Mouse (Mus musculus): Measurements from ENCODE around the gene Actg1. TPM values are rescaled to one million over a fixed set of nuclear protein-coding genes. Genes with fewer than 3 reads are reported as not detected.
"Not testable (repeated sequence)": the region's sequence is repeated elsewhere in the genome, so short reads cannot be mapped to it uniquely, and the experiment has no call there.

Actg1 gene
- total RNA-seq, 2 experiments from 2014 or later = 949 to 1,134 TPM

DNA sequence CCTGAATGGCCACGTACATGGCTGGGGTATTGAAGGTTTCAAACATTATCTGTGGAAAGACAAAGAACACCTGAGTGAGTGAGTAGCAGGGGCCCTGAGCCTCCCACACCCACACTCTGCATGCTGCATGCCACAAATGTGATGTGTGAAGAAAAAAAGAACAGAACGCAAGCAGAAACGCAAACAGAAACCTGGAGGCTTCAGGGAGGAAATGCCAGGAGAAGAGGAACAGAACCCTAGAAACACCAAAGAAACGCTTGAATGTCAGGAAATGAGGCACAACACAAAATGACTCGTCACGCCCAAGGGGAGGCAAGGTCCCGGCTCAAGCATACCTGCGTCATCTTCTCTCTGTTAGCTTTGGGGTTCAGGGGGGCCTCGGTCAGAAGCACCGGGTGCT, 1.0 kb downstream of the Actg1 start:
- DNase-seq (ENCODE audit: low spot score in 2 of 2) = no peak

DNA sequence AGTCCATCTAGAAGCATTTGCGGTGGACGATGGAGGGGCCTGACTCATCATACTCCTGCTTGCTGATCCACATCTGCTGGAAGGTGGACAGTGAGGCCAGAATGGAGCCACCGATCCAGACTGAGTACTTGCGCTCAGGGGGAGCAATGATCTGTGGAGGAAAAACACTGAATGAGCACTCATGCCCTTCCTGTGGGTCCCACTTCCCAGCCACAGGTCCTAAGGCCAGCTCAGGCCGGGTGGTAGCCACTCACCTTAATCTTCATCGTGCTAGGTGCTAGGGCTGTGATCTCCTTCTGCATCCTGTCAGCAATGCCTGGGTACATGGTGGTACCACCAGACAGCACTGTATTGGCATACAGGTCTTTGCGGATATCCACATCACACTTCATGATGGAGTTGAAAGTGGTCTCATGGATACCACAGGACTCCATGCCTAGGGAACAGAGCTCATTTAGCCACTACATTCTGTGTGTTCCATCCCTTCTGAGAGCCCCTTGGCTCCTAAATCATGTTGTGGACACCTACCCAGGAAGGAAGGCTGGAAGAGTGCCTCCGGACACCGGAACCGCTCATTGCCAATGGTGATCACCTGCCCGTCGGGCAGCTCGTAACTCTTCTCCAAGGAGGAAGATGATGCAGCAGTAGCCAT, 1.8 kb downstream of the Actg1 start:
- DNase-seq (ENCODE audit: low spot score in 2 of 2) = not testable (repeated sequence)

DNA sequence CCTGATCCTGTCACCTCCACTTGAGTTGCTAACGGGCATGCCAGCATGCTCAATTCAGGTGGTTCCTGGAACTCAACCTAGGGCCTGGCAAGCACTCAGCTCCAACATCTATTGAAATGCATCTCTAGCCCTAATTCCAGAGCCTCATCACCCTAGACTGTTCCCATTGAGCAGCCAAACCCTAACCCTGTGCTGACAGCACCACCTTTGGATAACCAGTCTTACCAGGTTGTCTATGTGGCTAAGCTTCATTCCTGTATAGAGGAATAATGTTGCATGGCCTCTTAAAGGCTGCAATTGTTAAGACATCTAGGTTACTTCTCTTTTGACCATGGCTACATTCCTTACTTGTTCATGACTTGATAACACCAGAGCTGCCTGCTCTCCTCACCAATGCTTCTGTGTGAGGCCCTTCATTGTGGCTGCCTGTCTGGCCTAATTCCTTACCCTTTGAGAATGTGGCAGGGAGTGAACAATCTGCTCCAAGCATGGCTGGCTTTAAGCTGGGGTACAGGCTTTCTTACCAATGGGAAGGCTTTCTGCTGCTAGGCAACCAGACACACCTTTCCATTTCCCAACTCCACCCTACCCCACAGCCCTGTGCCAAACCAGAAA, 3.2 kb downstream of the Actg1 start:
- peak in 1 of 2 experiments; percentile 3 for DNase-seq (ENCODE audit: low spot score in 2 of 2)

- no peak for DNase-seq (ENCODE audit: low spot score in 2 of 2)
Observed at GRCm38 (mm10) chr11:120344310-120344920, 3.9 kb downstream of the Actg1 start.

DNA sequence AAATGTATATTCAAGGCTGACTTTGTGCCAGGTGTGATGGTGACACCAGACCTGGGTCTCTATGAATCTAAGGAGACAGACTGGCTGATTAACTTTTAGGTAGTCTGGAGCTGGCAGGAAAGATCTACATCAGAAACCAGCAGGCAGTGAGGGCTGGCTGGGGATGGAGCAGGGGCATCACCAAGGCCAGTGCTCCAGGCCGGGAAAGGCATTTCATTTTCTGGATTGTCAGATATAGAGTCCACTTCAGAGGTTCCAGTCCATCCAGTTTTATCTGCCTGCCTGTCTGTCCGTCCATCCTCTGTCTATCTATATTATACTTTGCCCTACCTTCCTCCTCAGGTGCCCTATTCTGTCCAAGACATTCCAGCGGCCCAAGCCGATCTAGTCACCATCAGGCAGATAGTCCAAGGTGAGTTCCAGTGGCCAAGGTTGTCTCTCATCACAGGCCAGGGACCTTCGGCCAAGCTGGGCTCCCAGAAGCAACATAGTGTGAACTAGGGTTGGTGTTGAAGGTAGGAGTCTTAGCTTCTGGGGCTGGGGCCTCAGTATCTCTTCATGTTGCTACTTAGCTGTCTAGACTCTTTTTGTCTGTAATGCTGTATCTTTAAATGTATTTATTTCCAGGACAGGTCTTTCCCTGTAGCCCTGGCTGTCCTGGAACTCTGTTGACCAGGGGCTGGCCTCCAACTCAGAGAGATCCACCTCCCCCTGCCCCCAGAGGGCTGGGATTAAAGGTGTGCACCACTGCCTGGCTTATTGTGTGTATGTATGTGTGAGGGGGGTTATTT, 4.6 kb downstream of the Actg1 start:
- no peak for DNase-seq (ENCODE audit: low spot score in 2 of 2)

- no peak for DNase-seq (ENCODE audit: low spot score in 2 of 2)
Observed at GRCm38 (mm10) chr11:120342656-120343160, 5.6 kb downstream of the Actg1 start.

DNA sequence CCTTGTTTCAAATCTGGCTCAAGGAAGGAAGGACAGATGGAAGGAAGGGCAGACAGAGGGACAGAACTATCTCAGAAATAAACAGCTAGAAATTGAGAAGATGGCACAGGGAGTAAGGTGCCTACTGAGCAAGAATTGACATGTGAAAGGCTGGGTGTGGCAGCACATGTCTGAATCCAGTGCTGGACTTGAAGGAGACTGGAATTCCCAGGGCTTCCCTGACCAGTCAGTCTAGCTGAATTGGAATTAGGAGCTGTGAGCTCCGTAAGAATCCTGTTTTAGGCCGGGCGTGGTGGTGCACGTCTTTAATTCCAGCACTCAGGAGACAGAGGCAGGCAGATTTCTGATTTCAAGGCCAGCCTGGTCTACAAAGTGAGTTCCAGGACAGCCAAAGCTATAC, 6.7 kb downstream of the Actg1 start:
- DNase-seq (ENCODE audit: low spot score in 2 of 2) = no peak

DNA sequence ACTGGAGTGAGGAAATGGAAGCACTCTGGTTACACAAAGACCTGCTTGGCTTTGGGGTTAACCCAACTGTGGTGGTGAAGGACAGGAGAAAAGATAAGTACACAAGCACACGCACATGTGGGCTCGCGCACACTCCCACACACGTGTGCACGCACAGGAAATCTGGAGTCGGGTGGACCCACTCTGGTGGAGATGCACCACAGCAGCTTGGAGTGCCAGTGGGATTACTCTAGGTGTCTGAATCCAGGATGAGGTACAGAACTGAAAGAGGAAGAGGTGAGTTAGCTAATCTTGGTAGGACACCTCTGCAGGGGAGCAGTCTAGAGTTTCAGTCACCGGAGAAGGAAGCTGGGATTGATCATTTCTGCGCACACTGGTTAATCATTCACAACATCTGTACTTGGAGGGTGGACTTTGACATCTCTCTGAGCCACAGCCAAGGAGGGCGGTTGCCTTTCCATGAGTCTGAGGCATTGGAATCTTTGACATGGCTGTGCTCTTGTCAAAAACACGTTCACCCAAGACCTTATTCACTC, 8.3 kb downstream of the Actg1 start:
- no peak for DNase-seq (ENCODE audit: low spot score in 2 of 2)

- DNase-seq (ENCODE audit: low spot score in 2 of 2) = no peak
Observed at GRCm38 (mm10) chr11:120338786-120339185, 9.6 kb downstream of the Actg1 start.

DNA sequence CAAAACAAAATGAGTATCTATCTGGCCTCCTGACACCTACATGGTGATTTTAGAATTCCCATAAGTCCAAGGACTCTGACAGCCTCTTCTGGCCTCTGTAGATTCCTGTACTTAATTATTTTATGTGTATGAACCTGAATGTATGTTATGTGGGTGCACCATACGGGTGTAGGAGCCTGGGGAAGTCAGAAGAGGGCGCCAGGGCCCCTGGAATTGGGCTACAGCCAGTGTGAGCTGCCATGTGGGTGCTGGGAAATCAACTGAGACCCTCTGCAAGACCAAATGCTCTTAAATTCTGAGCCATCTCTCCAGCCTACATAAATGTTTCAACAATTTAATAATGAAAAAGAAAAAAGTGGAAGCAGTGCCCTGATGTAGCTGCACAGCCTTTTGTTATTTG, 10.9 kb downstream of the Actg1 start:
- no peak for DNase-seq (ENCODE audit: low spot score in 2 of 2)

DNA sequence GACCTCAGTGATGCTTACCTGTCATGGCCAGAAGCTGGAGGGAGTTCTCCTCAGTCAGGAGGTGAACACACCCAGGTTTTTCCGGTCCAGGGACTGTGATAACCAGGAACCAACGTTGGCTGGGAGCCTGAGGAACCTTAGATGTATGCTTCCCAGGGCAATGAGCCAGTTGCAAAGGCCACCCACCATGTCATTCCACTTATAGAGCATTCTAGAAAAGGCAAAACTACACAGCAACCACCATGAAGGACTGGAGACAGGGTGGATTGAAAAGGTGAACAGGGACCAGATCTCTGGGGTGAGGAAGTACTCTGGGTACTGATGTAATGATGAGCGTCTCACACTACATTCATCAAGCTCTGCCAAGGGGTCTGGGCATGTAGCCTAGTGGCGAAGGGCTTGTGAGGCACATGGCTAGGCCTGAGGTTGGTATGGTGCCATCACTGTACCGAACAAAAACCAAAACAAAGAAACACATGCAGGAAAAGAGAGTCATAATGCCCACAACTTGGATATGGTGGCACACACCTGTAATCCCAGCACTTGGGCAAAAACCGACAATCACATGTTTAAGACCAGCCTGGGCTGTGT, 12.8 kb downstream of the Actg1 start:
- DNase-seq (ENCODE audit: low spot score in 2 of 2) = no peak

DNA sequence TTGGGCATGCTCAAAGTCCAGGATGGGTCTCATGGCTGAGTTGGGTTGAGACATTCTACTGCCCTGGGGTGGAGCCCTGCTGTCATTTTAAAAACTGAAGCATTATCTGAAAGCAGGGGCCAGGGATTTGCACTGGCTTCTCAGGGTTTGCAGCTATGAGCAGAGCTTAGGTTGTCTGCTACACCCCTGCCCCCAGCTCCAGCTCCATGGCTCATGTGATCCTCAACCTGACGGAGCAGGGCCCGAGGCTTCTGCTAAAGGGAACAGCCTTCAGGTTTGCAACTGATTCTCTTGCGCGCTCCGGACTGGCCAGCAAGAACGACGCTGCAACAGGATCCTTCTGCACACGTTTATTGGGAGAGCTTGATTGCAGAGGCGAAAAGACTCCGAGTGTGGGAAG, 28.2 kb downstream of the Actg1 start:
- no peak for DNase-seq (ENCODE audit: low spot score in 2 of 2)

- DNase-seq (ENCODE audit: low spot score in 2 of 2) = no peak
Observed at GRCm38 (mm10) chr11:120319310-120319709, 29.0 kb downstream of the Actg1 start.

DNA sequence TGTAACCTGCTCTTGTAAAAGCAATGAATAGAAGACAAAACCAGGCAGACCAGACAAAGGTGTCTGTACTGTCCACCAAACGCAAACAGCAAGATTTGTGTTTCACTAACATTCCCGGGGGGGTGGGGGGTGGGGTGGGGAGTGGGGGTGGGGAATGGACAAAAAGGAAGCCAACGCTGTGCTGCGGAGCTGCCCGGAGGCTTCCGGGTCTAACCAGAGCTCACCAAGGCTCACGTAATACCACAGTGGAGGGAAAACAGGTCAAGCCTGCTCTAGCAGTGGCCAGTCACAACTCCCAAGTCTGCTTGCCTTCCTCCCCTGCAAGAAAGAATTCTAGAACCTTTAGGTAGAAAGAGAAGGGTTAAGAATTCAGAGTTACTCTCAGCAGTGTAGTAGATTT, 30.9 kb downstream of the Actg1 start:
- DNase-seq (ENCODE audit: low spot score in 2 of 2) = no peak

GRCm38 (mm10) chr11:120316690-120317254, 31.6 kb downstream of the Actg1 start:
- DNase-seq (ENCODE audit: low spot score in 2 of 2) = no peak

- DNase-seq (ENCODE audit: low spot score in 2 of 2) = peak; percentile 76 to 87
Observed at GRCm38 (mm10) chr11:120315832-120316689, 32.3 kb downstream of the Actg1 start.

DNA sequence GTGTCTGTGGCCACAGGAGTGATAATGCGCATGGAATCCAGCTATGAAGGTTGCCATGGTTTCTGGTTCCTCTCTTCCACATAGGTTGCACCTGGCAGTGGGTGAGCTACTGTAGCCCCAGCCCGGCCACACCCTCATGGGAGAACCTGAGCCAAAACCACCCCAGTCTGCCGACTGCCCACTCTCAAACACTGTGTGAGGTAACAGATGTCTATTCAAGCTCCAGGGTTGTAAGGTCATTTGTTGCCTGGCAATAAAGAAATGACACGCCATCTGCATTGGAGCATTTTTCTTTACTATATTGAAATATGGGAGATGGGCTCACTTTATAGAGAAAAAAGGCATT, 33.0 kb downstream of the Actg1 start:
- no peak for DNase-seq (ENCODE audit: low spot score in 2 of 2)

- no peak for DNase-seq (ENCODE audit: low spot score in 2 of 2)
Observed at GRCm38 (mm10) chr11:120314721-120315415, 33.5 kb downstream of the Actg1 start.

Measured in adrenal gland, postnatal 4 days (tissue).